Mouse (Mus musculus): ENCODE measurements around the gene Mrps2. TPM values are rescaled to one million over a fixed set of nuclear protein-coding genes. Genes with fewer than 3 reads are reported as not detected.

The Mrps2 gene
- polyA plus RNA-seq, 1 experiment from 2014 or later = 64.4 TPM

GRCm38 (mm10) chr2:28518231-28518630 is 50.4 kb downstream of the Mrps2 start:
- WGBS = 21% methylated on average over 2 of the region's 2 CpGs
- DNase-seq (ENCODE audit: low spot score) = no peak

GRCm38 (mm10) chr2:28520581-28520980 is 52.7 kb downstream of the Mrps2 start:
- Histone ChIP-seq H3K4me3 (ENCODE audit: low read depth, low read length) (no peak overlapping the region), H3K9me3 (ENCODE audit: control insufficient read depth, low read length) (no peaks in the 10 kb centered on the region), H3K27ac (ENCODE audit: low read depth) (no peak overlapping the region), H3K27me3 (replicated peaks; ENCODE audit: control insufficient read depth, insufficient read depth, low read length) (no peaks in the 10 kb centered on the region), H3K36me3 (ENCODE audit: control insufficient read depth, insufficient read depth, low read length) (no peaks in the 10 kb centered on the region), H3K4me1 (replicated peaks; ENCODE audit: control insufficient read depth, insufficient read depth, low read length) (peaks cover 25% of the 10 kb centered on the region), H3K4me2 (ENCODE audit: low read length) (no peak overlapping the region), H3K9ac (ENCODE audit: low read length) (no peak overlapping the region)
- ATAC-seq (replicated peaks; ENCODE audit: low FRiP score, low TSS enrichment, low read depth) (no peak), DNase-seq (ENCODE audit: low spot score) (no peak)
- WGBS = 73% methylated on average over 5 of the region's 5 CpGs

More at GRCm38 (mm10) chr2:28518231-28518630, 50.4 kb downstream of the Mrps2 start:
- Histone ChIP-seq H3K4me3 (ENCODE audit: low read depth, low read length) (no peak overlapping the region), H3K9me3 (ENCODE audit: control insufficient read depth, low read length) (no peaks in the 10 kb centered on the region), H3K36me3 (ENCODE audit: control insufficient read depth, insufficient read depth, low read length) (no peaks in the 10 kb centered on the region), H3K27ac (ENCODE audit: low read depth) (no peak overlapping the region), H3K9ac (ENCODE audit: low read length) (no peak overlapping the region), H3K4me2 (ENCODE audit: low read length) (no peak overlapping the region), H3K4me1 (replicated peaks; ENCODE audit: control insufficient read depth, insufficient read depth, low read length) (peaks cover 9% of the 10 kb centered on the region), H3K27me3 (replicated peaks; ENCODE audit: control insufficient read depth, insufficient read depth, low read length) (no peaks in the 10 kb centered on the region)
- ATAC-seq (replicated peaks; ENCODE audit: low FRiP score, low TSS enrichment, low read depth) = no peak

Other genes starting within 250 kb of the Mrps2 start
- 4.5 and 5.2 TPM in 2 replicates for gene Ppp1r26, start 21.3 kb upstream of the Mrps2 start, polyA plus RNA-seq (2014; fragmentation: Nextera tagmentation; extraction: Ambion mirVana)
- gene 1700007K13Rik, start 1.7 kb upstream of the Mrps2 start, polyA plus RNA-seq (2014; fragmentation: Nextera tagmentation; extraction: Ambion mirVana) = 0.28 TPM in 1 of 2 replicates, not detected in the other
- 4.7 and 5.2 TPM in 2 replicates for gene Gbgt1, start 28.8 kb downstream of the Mrps2 start, polyA plus RNA-seq (2014; fragmentation: Nextera tagmentation; extraction: Ambion mirVana)
- gene Gm10134, start 38.0 kb downstream of the Mrps2 start, polyA plus RNA-seq (2014; fragmentation: Nextera tagmentation; extraction: Ambion mirVana) = 6.4 and 15.5 TPM in 2 replicates
- 38.7 and 40.6 TPM in 2 replicates for gene Ralgds, start 45.1 kb downstream of the Mrps2 start, polyA plus RNA-seq (2014; fragmentation: Nextera tagmentation; extraction: Ambion mirVana)
- gene Cel, start 95.3 kb downstream of the Mrps2 start, polyA plus RNA-seq (2014; fragmentation: Nextera tagmentation; extraction: Ambion mirVana) = 67.3 TPM in 1 of 2 replicates, not detected in the other
- 30.4 and 30.5 TPM in 2 replicates for gene Gtf3c5, start 115.7 kb downstream of the Mrps2 start, polyA plus RNA-seq (2014; fragmentation: Nextera tagmentation; extraction: Ambion mirVana)
- gene Gfi1b, start 153.9 kb downstream of the Mrps2 start, polyA plus RNA-seq (2014; fragmentation: Nextera tagmentation; extraction: Ambion mirVana) = 0.27 TPM in 1 of 2 replicates, not detected in the other
- 17.2 and 19.4 TPM in 2 replicates for gene Tsc1, start 173.2 kb downstream of the Mrps2 start, polyA plus RNA-seq (2014; fragmentation: Nextera tagmentation; extraction: Ambion mirVana)
- 1.3 and 1.6 TPM in 2 replicates for gene Spaca9, start 231.7 kb downstream of the Mrps2 start, polyA plus RNA-seq (2014; fragmentation: Nextera tagmentation; extraction: Ambion mirVana)
- gene Ak8, start 232.1 kb downstream of the Mrps2 start, polyA plus RNA-seq (2014; fragmentation: Nextera tagmentation; extraction: Ambion mirVana) = 0.19 and 1.3 TPM in 2 replicates